Mouse (Mus musculus) forebrain, embryonic 10.5 days (tissue): ENCODE measurements around the gene Tsga10. TPM values are rescaled to one million over a fixed set of nuclear protein-coding genes. Genes with fewer than 3 reads are reported as not detected.

Source experiments
- DNase-seq: peaks from one replicate; pipeline ENCODE4 v3.0.0-alpha.2; 2017; ENCODE audit warnings: low spot score; ENCODE audit errors: extremely low spot score
- H3K27ac ChIP-seq: fragments of 300-500 bp; sonication (generic); 2 replicates; pipeline ENCODE4 v1.5.1; 2016; ENCODE audit warnings: mild to moderate bottlenecking
- H3K27me3 ChIP-seq: fragments of 300-500 bp; sonication (generic); 2 replicates; pipeline ENCODE4 v1.6.1; 2016; ENCODE audit warnings: mild to moderate bottlenecking; ENCODE audit not compliant: poor library complexity, severe bottlenecking
- H3K36me3 ChIP-seq: fragments of 300-500 bp; sonication (generic); replicated peaks from 2 replicates; pipeline ENCODE4 v1.6.1; 2016; ENCODE audit warnings: mild to moderate bottlenecking, moderate library complexity
- H3K4me1 ChIP-seq: fragments of 300-500 bp; sonication (generic); 2 replicates; pipeline ENCODE4 v1.6.1; 2016
- H3K4me3 ChIP-seq: fragments of 300-500 bp; sonication (generic); 2 replicates; pipeline ENCODE4 v1.5.1; 2016; ENCODE audit warnings: mild to moderate bottlenecking, moderate library complexity
- H3K9me3 ChIP-seq: fragments of 300-500 bp; sonication (generic); 2 replicates; pipeline ENCODE4 v1.6.1; 2016; ENCODE audit warnings: mild to moderate bottlenecking, moderate library complexity
- WGBS: fragments of 180-500 bp; shearing (Covaris S2); methylation state at CpG from one replicate; pipeline ENCODE4 v1.1.7; 2016; 5-methylcytosine and 5-hydroxymethylcytosine counted together
- polyA plus RNA-seq: library from polyadenylated mRNA; unstranded; fragments of >200 nt; fragmentation: Nextera tagmentation; extraction: Ambion mirVana; gene quantifications from 2 replicates; pipeline ENCODE4 v1.2.1, GENCODE M21; 2016

The Tsga10 gene
- polyA plus RNA-seq, 1 experiment from 2014 or later: 10.4 TPM

- 85% methylated on average over 8 of the region's 8 CpGs for WGBS
- Histone ChIP-seq H3K4me3 (no peak overlapping the region), H3K27ac (no peak overlapping the region), H3K36me3 (no peaks in the 10 kb centered on the region), H3K9me3 (no peaks in the 10 kb centered on the region), H3K27me3 (no peaks in the 10 kb centered on the region), H3K4me1 (no peaks in the 10 kb centered on the region)
- no peak for DNase-seq
Measured at GRCm38 (mm10) chr1:37709736-37710135, 156.5 kb downstream of the Tsga10 start.

DNA sequence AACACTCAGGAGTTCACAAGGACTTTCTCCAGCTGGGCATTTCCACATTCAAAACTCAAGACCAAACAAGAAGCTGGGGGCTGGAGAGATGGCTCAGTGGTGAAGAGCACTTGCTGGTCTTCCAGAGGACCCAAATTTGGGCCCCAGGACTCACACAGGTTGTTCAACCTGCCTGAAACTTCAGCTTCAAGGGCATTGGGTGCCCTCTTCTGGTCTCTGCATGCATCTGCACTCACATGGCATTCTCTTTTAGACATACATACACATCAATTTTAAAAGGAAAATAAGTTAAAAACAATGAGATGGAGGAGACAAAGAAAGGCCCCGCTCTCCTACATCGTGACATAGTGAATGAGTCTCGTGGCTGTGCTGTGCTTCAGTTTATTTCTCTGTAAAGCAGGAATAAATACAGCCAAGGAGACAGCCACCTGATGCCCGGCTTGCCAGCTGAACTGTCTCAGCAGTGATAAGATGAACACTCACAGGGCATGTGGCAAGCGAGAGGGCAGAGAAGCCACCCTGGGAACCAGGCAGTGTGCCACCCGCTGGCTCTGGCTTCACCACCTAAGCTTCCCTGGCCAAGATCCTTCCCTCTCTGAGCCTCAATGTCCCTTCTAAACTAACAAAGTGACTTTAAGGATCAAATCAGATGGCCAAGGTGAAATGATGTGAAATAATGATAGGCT lies 157.8 kb downstream of the Tsga10 start:
- Histone ChIP-seq H3K36me3 (no peaks in the 10 kb centered on the region), H3K9me3 (no peaks in the 10 kb centered on the region), H3K27ac (no peak overlapping the region), H3K4me1 (no peaks in the 10 kb centered on the region), H3K27me3 (no peaks in the 10 kb centered on the region), H3K4me3 (no peak overlapping the region)
- DNase-seq: no peak
- WGBS: 91% methylated on average over 6 of the region's 6 CpGs

Other genes starting within 250 kb of the Tsga10 start
- gene 2010300C02Rik, start 146.3 kb downstream of the Tsga10 start, polyA plus RNA-seq: 0.66 and 0.68 TPM in 2 replicates
- gene Lipt1, start 5.3 kb upstream of the Tsga10 start, polyA plus RNA-seq: 9.4 and 9.8 TPM in 2 replicates
- gene Mitd1, start 24.0 kb upstream of the Tsga10 start, polyA plus RNA-seq: 23.6 and 27.8 TPM in 2 replicates
- 252 and 263 TPM in 2 replicates for gene Mrpl30, start 24.0 kb upstream of the Tsga10 start, polyA plus RNA-seq
- not detected in 2 replicates for gene Lyg2, start 50.1 kb upstream of the Tsga10 start, polyA plus RNA-seq
- not detected in 2 replicates for gene Lyg1, start 91.3 kb upstream of the Tsga10 start, polyA plus RNA-seq
- 134 and 140 TPM in 2 replicates for gene Txndc9, start 131.5 kb upstream of the Tsga10 start, polyA plus RNA-seq
- 28.4 and 28.5 TPM in 2 replicates for gene Eif5b, start 131.6 kb upstream of the Tsga10 start, polyA plus RNA-seq